Mouse (Mus musculus) kidney, embryonic 16.5 days (tissue): Measurements from ENCODE around the gene Cyth1. TPM values are rescaled to one million over a fixed set of nuclear protein-coding genes. Genes with fewer than 3 reads are reported as not detected.

Experiments
- ATAC-seq: fragments of 200-750 bp; cut with Nextera tagmentation; 2 replicates; pipeline ENCODE4 v1.8.0; 2017; ENCODE audit warnings: moderate TSS enrichment; ENCODE audit not compliant: low FRiP score, low TSS enrichment
- H3K27ac ChIP-seq: fragments of 300-500 bp; sonication (generic); 2 replicates; pipeline ENCODE4 v1.5.1; 2014; ENCODE audit warnings: low read length
- H3K27me3 ChIP-seq: fragments of 300-500 bp; sonication (generic); 2 replicates; pipeline ENCODE4 v1.6.1; 2014; ENCODE audit warnings: low read length, control low read depth, mixed read lengths; ENCODE audit not compliant: insufficient read depth
- H3K36me3 ChIP-seq: fragments of 300-500 bp; sonication (generic); 2 replicates; pipeline ENCODE4 v1.6.1; 2014; ENCODE audit warnings: low read length, control low read depth, mixed read lengths; ENCODE audit not compliant: insufficient read depth
- H3K4me1 ChIP-seq: fragments of 300-500 bp; sonication (generic); 2 replicates; pipeline ENCODE4 v1.6.1; 2014; ENCODE audit warnings: low read length, control low read depth, mixed read lengths; ENCODE audit not compliant: insufficient read depth
- H3K4me2 ChIP-seq: fragments of 300-500 bp; sonication (generic); replicated peaks from 2 replicates; pipeline ENCODE4 v1.6.1; 2014; ENCODE audit warnings: low read depth, low read length
- H3K4me3 ChIP-seq: fragments of 300-500 bp; sonication (generic); 2 replicates; pipeline ENCODE4 v1.5.1; 2014; ENCODE audit warnings: mild to moderate bottlenecking, low read length
- H3K9ac ChIP-seq: fragments of 300-500 bp; sonication (generic); replicated peaks from 2 replicates; pipeline ENCODE4 v1.6.1; 2014; ENCODE audit warnings: low read length
- H3K9me3 ChIP-seq: fragments of 300-500 bp; sonication (generic); 2 replicates; pipeline ENCODE4 v1.6.1; 2016; ENCODE audit warnings: low read length, control low read depth
- WGBS: fragments of 180-500 bp; shearing (Covaris S2); extraction: QIAGEN DNeasy Blood & Tissue Kit; methylation state at CpG from one replicate; pipeline ENCODE4 v1.1.7; 2014; 5-methylcytosine and 5-hydroxymethylcytosine counted together
- polyA plus RNA-seq: library from polyadenylated mRNA; unstranded; fragments of >200 nt; fragmentation: Nextera tagmentation; extraction: Ambion mirVana; gene quantifications from 2 replicates; pipeline ENCODE4 v1.2.1, GENCODE M21; 2015

Cyth1 gene
- polyA plus RNA-seq, 1 experiment from 2014 or later: 17.9 TPM

DNA sequence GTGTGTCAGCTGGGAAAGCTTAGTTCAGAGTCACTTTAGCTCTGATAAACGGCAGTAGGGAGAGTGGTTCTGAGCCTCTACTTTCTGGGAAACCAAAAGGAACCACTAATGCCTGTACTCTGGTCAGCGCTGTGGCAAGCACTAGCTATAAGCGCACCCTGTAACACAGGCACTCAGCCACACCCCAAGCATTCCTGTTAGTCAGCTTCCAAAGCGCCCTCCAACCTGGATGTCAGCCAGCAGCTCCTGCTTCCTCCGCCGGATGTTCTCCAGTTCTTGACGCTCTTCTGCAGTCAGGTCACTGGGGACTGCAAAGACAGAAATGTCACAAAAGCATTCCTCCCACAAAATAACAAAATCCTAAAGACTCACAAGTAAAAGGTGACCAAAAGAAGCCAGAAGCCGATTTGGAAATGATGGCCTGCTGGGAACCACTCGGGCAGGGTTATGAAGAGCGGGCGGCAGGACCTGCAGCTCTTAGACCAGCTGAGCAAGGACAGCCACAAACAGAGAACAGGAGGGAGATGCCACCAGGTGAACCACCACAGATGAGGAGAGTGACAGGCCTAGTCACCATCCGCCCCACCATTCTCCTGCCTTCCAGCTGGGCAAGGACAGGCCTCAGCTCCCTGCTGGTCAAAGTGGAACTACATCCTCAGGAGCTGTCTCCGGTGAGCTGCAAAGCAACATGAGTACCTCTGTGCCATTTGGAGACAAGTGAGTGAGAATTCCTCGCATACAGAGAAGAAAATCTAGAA lies 54.8 kb downstream of the Cyth1 start:
- Histone ChIP-seq H3K4me3 (no peak overlapping the region), H3K36me3 (peaks cover 10% of the 10 kb centered on the region; the same call in 1 of the 2 replicates), H3K27ac (peak overlapping the region; percentile 79), H3K9ac (no peak overlapping the region), H3K27me3 (no peaks in the 10 kb centered on the region), H3K4me1 (peaks cover 34% of the 10 kb centered on the region), H3K9me3 (no peaks in the 10 kb centered on the region), H3K4me2 (peak overlapping the region; percentile 3; the same call in 1 of the 2 replicates)
- ATAC-seq: peak; percentile 83; the same call in 1 of the 2 replicates
- 51% methylated on average over 14 of the region's 14 CpGs for WGBS

GRCm38 (mm10) chr11:118192973-118193372 lies 55.4 kb downstream of the Cyth1 start:
- no peak overlapping the region for H3K4me3 ChIP-seq
- H3K4me1 ChIP-seq: peaks cover 28% of the 10 kb centered on the region
- peak overlapping the region; percentile 79; the same call in 1 of the 2 replicates for H3K27ac ChIP-seq
- H3K9ac ChIP-seq: no peak overlapping the region
- H3K36me3 ChIP-seq: peaks cover 15% of the 10 kb centered on the region
- no peaks in the 10 kb centered on the region for H3K9me3 ChIP-seq
- H3K27me3 ChIP-seq: no peaks in the 10 kb centered on the region
- H3K4me2 ChIP-seq: no peak overlapping the region
- ATAC-seq: no peak
- 85% methylated on average over 5 of the region's 5 CpGs for WGBS

GRCm38 (mm10) chr11:118182768-118183167 lies 65.6 kb downstream of the Cyth1 start:
- no peak for ATAC-seq
- H3K27ac ChIP-seq: no peak overlapping the region
- 89% methylated on average over 9 of the region's 9 CpGs for WGBS
- H3K36me3 ChIP-seq: peaks cover 45% of the 10 kb centered on the region
- no peak overlapping the region for H3K4me2 ChIP-seq
- H3K27me3 ChIP-seq: no peaks in the 10 kb centered on the region
- no peaks in the 10 kb centered on the region for H3K4me1 ChIP-seq
- H3K9ac ChIP-seq: no peak overlapping the region
- no peaks in the 10 kb centered on the region for H3K9me3 ChIP-seq
- H3K4me3 ChIP-seq: no peak overlapping the region

DNA sequence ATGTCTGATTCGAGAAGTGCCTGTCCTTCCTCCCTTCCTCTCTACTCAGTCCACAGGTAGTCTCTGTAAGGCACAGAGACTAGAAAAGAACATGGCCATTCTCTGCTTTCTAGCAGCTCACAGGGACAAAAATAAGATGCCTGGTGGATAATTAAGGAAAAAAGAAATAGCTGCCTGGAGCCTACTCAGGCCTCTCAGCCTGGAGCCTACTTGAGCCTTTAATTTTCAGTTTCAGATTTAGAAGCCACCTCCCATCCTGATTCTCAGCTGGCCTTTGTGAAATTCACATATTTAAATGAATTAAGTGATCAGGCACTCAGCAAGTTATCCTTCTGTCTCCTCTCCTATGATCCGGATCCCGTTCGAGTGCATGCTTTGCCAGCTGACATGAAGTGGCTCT lies 66.0 kb downstream of the Cyth1 start:
- Histone ChIP-seq H3K27ac (no peak overlapping the region), H3K27me3 (no peaks in the 10 kb centered on the region), H3K4me3 (no peak overlapping the region), H3K36me3 (peaks cover 48% of the 10 kb centered on the region), H3K4me2 (no peak overlapping the region), H3K9me3 (no peaks in the 10 kb centered on the region), H3K9ac (no peak overlapping the region), H3K4me1 (no peaks in the 10 kb centered on the region)
- no peak for ATAC-seq
- 92% methylated on average over 4 of the region's 4 CpGs for WGBS

DNA sequence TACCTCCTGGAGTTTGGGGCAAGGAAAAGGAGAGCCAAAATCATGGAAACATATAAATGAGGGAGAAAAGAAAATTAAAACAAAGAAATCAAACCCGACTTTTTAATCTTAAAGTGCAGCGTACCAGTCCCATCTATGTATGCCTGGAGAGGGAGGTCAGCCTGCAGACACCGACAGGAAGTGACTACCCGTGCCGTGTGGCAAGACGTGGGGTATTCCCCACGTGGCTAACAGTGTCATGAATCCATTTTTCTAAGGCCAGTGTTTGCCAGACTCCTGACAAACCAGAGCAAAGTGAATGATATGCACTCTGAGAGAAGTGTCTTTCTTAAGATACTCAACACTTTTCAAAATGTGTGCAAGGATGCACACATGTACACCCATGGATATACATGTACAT lies 68.2 kb downstream of the Cyth1 start:
- Histone ChIP-seq H3K27me3 (no peaks in the 10 kb centered on the region), H3K4me2 (no peak overlapping the region), H3K4me1 (no peaks in the 10 kb centered on the region), H3K36me3 (peaks cover 56% of the 10 kb centered on the region), H3K27ac (no peak overlapping the region), H3K9ac (no peak overlapping the region), H3K9me3 (no peaks in the 10 kb centered on the region), H3K4me3 (no peak overlapping the region)
- 80% methylated on average over 7 of the region's 7 CpGs for WGBS
- no peak for ATAC-seq

GRCm38 (mm10) chr11:118178236-118178635 lies 70.2 kb downstream of the Cyth1 start:
- no peak overlapping the region for H3K9ac ChIP-seq
- H3K4me2 ChIP-seq: no peak overlapping the region
- H3K27me3 ChIP-seq: no peaks in the 10 kb centered on the region
- no peak overlapping the region for H3K4me3 ChIP-seq
- no peaks in the 10 kb centered on the region for H3K4me1 ChIP-seq
- no peak for ATAC-seq
- H3K36me3 ChIP-seq: peaks cover 50% of the 10 kb centered on the region
- 93% methylated on average over 5 of the region's 5 CpGs for WGBS
- H3K9me3 ChIP-seq: no peaks in the 10 kb centered on the region
- no peak overlapping the region for H3K27ac ChIP-seq

DNA sequence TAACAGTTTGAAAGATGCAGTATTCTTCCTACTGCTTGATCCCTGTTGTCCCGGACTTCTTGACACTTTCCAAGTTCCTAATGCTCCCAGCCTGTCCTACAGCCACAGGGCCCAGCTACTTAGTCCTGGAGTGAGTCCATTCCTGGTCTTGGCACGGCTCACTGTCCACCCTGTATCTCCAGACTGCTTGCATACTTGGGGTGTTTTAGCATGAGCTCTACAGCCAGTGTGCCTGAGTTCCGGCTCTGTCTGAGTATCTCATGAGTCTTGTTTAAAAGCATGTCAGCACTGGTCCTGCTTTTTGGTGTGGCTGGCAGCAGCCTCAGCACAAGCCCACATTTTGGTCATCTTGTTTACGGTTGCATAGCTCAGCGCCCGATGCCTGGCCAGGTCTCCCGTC lies 73.6 kb downstream of the Cyth1 start:
- Histone ChIP-seq H3K27me3 (no peaks in the 10 kb centered on the region), H3K27ac (no peak overlapping the region), H3K36me3 (peaks cover 31% of the 10 kb centered on the region), H3K9me3 (no peaks in the 10 kb centered on the region), H3K4me3 (no peak overlapping the region), H3K4me2 (no peak overlapping the region), H3K9ac (no peak overlapping the region), H3K4me1 (no peaks in the 10 kb centered on the region)
- no peak for ATAC-seq
- WGBS: 88% methylated on average over 7 of the region's 7 CpGs

- H3K27me3 ChIP-seq: no peaks in the 10 kb centered on the region
- H3K4me1 ChIP-seq: no peaks in the 10 kb centered on the region
- no peak overlapping the region for H3K9ac ChIP-seq
- WGBS: 78% methylated on average over 5 of the region's 5 CpGs
- no peak overlapping the region for H3K4me3 ChIP-seq
- H3K27ac ChIP-seq: no peak overlapping the region
- no peak for ATAC-seq
- H3K36me3 ChIP-seq: peaks cover 33% of the 10 kb centered on the region
- no peaks in the 10 kb centered on the region for H3K9me3 ChIP-seq
- no peak overlapping the region for H3K4me2 ChIP-seq
Observed at GRCm38 (mm10) chr11:118172768-118173167, 75.6 kb downstream of the Cyth1 start.

DNA sequence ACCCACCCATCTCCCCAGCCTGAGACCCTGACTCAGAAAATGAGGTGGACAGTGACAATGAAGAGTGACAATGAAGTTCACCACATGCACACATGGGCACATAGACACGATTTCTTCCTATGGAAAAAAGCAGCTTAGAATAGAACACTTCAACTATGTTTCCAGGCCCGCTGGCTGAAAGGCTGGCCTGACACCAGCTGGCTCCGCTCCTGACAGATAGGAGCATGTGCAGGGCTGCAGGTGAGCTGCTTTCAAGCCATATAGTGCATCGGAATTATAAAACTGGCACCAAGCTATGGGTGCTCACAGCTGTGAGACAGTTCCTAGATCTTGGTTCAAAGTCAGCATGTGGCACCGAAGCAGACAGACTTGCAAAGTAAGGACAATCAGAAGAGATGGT lies 78.1 kb downstream of the Cyth1 start:
- no peak overlapping the region for H3K4me3 ChIP-seq
- no peak overlapping the region for H3K27ac ChIP-seq
- peaks cover 29% of the 10 kb centered on the region for H3K36me3 ChIP-seq
- H3K9ac ChIP-seq: no peak overlapping the region
- H3K4me2 ChIP-seq: no peak overlapping the region
- H3K27me3 ChIP-seq: no peaks in the 10 kb centered on the region
- 91% methylated on average over 5 of the region's 5 CpGs for WGBS
- 0 out of 2 replicates have a peak, but pooled peaks cover under 1% of the 10 kb centered on the region for H3K4me1 ChIP-seq
- ATAC-seq: no peak
- no peaks in the 10 kb centered on the region for H3K9me3 ChIP-seq

- no peak overlapping the region for H3K4me3 ChIP-seq
- peaks cover 30% of the 10 kb centered on the region; the same call in 1 of the 2 replicates for H3K36me3 ChIP-seq
- H3K4me1 ChIP-seq: 0 out of 2 replicates have a peak, but pooled peaks cover 4% of the 10 kb centered on the region
- 75% methylated on average over 9 of the region's 9 CpGs for WGBS
- H3K4me2 ChIP-seq: no peak overlapping the region
- no peaks in the 10 kb centered on the region for H3K27me3 ChIP-seq
- no peak overlapping the region for H3K27ac ChIP-seq
- no peak for ATAC-seq
- H3K9me3 ChIP-seq: no peaks in the 10 kb centered on the region
- no peak overlapping the region for H3K9ac ChIP-seq
Observed at GRCm38 (mm10) chr11:118168714-118169113, 79.7 kb downstream of the Cyth1 start.
